Mouse (Mus musculus) inflammation-experienced regulatory T-cells, adult 6 months (primary cell): Measurements from ENCODE around the gene Ptges3l. TPM values are rescaled to one million over a fixed set of nuclear protein-coding genes. Genes with fewer than 3 reads are reported as not detected.
"Not testable (repeated sequence)": the region's sequence is repeated elsewhere in the genome, so short reads cannot be mapped to it uniquely, and the experiment has no call there.

ENCODE experiments used
- ATAC-seq: one replicate; pipeline ENCODE4 v1.8.0; 2017
- polyA plus RNA-seq, 3 experiments: library from polyadenylated mRNA; unstranded; fragments of 100-300 nt; shearing (Covaris generic); gene quantifications; one replicate each; pipeline ENCODE4 v1.2.1; 2017

The Ptges3l gene
- polyA plus RNA-seq, 3 experiments from 2014 or later: 1.6 to 2.2 (median 2.1) TPM

DNA sequence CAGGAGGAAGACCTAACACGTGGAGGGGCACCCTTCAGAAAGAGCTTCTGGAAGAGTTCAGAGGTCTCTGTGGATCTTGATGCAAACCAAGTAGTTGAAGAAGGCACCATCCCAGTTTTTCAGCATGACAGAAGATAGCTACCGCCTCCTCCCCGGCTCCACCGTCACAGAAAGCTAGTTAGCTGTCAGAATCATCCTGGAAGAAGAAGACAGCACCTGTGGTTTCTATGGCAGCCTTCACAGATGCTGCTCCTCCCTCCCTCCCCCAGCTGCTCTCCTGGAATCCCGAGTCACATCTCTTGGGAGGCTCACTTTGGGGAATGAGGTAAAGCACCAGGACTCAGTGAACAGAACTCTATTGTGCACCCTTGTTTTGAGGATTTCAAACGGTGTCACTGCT lies 6.1 kb downstream of the Ptges3l start:
- ATAC-seq: no peak

DNA sequence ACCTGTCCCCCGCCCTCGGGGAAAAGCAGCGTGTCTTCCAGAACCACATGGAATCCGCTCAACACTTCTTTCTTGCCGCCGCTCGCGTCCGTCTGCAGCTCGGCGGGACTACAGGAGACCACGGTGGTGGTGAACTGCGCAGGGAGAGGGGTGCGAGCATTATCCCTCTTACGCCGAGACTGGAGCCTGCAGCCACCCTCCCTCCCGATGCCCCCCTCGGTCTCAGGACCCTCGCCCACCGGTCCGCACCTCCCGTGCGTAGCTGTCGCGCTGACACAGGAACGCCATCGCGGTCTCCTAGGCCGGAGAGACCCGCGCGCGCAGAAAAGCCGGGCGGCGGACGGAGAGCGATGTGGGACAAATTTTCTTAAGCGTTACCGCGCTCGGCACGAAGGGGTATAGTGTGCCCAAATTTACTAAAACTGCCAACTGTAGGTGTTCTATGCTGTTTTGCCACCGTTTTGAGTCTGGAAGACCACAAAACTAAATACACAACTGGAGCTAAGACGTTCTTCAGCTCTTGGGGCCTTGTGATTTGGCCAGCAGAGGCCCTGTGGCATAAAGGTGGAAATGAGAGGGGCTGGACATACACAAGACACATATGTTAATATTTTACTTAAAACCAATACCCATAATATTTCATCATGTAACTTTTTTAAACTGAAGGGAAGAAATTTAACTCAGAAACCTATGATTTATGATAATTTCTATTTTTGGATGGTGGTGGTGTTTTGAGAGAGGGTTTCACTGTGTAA lies 7.9 kb downstream of the Ptges3l start, which contains the start of gene Aarsd1:
Gene Aarsd1 (minus strand): TSS at position 515 of the 755 bp plus-strand sequence.
- ATAC-seq: peak; percentile 71

DNA sequence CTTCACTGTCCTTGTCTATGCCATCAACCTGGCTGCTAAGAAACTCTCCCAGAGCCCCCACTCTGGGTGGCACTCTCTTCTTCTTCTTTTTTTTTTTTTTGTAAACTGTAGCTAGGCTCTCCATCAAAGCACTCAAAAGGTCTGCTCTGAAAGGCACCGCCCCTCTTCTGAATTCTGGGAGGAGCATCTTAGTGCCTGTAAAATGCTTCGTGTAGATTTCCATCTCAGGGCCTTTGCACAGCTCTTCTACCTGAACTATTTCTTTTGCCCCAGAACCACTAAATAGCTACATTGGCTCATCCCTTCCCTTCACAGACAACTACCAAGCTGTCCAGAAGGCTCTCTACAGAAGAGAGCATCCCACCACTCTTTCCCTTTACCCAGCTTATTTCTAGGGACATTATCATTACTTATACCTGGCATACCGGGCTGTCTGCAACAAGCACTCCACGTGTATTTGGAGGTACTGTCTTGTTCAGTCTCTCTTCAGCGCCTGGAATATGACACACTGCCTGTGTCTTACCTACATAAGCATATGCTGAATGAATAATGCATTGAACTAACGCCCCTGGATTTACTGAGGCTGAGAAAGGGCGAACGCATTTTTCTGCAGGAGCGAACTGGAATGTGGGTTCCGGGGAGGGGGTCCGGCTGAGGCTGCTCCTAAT lies 8.6 kb downstream of the Ptges3l start:
- no peak for ATAC-seq

DNA sequence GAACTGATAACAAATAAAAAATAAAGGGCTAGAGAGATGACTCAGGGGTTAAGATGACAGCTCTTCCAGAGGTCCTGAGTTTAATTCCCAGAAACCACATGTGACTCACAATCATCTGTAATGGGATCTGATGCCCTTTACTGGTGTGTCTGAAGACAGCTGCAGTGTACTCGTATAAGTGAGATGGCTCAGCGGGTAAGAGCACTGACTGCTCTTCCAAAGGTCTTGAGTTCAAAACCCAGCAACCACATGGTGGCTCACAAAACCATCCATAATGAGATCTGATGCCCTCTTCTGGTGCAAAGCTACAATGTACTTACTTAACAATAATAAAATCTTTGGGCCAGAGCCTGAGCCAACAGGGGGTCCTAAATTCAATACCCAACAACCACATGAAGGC lies 9.8 kb downstream of the Ptges3l start:
- ATAC-seq: no peak

DNA sequence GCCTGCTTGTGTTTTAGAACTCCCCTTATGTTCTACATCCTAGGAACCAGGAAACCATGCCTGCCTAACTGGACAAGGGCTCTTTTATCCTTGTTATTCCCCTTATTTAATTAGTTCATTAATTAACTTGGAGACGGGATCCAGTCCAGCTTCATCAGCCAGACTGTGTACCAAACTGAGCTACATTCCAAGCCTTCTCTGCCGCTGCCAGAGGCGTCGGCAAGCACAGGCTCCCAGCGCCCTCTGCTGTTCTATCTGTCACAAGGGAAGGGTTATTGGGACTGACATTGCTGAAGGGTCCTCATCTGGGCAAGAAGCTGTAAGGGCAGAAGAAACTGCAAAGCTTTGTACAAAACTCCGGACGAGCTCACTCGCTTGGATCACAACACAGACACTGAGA lies 30.0 kb downstream of the Ptges3l start:
- ATAC-seq: no peak

DNA sequence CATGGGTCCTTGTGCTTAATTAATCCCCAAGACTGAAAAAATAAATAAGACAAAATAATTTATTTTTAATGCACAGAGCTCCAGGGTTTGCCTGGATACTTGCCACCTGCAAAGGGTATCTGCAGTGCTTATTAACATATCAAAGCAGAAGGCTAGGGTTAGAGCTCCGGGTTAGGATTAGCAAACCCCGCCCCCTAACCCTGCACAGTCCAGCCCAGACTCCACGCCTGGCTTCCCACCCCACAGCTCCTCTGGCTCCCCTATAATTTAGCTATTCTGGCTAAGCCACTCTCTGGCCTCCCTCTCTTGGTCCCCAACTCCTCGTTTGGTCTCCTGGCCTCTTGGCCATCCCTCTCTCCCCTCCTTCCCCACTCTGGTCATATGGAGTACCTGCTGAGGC lies 43.3 kb downstream of the Ptges3l start:
- ATAC-seq: no peak

DNA sequence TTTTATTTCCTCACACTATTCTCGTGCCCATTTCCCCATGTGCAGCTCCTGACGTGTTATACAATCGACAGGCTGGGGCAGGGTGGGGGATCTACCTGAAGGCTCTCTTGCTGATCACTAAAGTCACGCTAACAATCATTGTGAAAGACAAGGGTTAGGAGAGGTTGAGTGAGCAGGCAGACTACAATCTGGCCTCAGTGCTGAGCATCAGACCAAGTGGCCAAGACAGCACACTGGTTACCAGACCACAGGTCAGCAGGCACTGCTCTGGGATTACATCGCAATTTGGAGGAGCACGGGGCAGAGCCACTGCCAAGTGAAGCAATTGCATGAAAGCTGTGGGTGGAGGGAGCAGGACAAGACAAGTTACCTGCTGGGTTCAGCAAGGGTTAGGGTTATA lies 46.2 kb downstream of the Ptges3l start:
- no peak for ATAC-seq

DNA sequence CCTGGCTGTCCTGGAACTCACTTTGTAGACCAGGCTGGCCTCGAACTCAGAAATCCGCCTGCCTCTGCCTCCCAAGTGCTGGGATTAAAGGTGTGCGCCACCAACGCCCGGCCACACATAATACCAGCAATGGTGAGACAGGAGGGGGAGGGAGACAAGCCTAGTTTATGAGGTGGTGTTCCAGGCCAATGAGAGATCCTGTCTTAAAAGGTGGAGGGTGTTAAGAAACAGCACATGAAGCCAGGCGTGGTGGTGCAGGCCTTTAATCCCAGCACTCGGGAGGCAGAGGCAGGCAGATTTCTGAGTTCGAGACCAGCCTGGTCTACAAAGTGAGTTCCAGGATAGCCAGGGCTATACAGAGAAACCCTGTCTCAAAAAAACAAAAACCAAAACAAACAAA lies 46.9 kb downstream of the Ptges3l start:
- ATAC-seq: not testable (repeated sequence)

DNA sequence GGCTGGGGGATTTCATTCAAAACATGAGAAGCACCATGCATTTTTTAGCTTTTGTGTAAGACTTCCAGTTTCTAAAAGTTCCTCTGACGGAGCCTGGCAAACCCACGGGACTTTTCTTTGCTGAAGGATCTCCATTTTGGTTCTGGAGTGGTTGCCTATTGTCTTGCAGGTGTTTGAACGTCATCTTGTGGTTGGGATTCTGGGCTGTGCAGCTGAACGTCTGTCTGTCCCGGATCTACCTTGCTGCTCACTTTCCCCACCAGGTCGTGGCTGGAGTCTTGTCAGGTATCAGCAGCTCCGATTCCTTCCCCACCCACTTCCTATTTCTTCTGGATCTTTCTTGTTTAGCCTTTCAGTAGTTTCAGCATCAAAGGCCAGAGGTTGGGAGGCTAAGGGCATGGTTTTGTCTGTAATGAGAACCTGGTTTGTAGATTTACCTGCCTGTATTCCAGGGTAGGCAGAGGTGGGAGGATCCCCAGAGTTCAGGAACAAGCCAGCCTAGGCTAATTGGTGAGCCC lies 50.7 kb downstream of the Ptges3l start:
- no peak for ATAC-seq

DNA sequence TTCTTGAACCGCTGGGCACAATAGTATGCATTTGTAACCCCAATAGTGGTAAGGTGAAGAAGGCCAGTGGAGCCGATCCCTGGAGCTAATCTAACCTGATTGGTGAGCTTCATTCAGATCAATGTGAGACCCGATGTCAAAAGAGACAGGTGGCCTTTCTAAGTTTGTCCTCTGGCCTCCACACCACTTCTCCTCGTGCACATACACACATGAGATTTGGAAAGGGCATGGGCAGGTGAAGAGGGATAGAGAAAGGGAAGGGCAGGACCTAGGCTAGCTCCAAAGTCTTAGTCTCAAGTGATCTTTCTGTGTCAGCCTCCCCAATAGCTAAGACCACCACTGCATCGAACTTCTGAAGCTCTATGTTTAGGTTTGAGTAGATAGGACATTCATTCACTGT lies 55.0 kb downstream of the Ptges3l start:
- no peak for ATAC-seq

Other genes starting within 250 kb of the Ptges3l start
- under 1 TPM in 2 of 3 experiments, not detected in 1; 0.33 to 0.55 TPM for gene Ccr10, start 249.9 kb downstream of the Ptges3l start, polyA plus RNA-seq
- gene Ezh1, start 198.9 kb downstream of the Ptges3l start, polyA plus RNA-seq: 10 to 100 TPM; 38.0 to 70.6 (median 62.7) TPM
- gene Ramp2, start 179.3 kb downstream of the Ptges3l start, polyA plus RNA-seq: not detected
- gene Vps25, start 171.6 kb downstream of the Ptges3l start, polyA plus RNA-seq: 100 to 1,000 TPM; 134 to 144 (median 138) TPM
- 1 to 10 TPM in 1 of 3 experiments, under 1 TPM in 1, not detected in 1; 0.75 to 2.9 TPM for gene Wnk4, start 164.8 kb downstream of the Ptges3l start, polyA plus RNA-seq
- 1 to 10 TPM in 1 of 3 experiments, under 1 TPM in 2; 0.63 to 1.2 (median 0.71) TPM for gene Cntd1, start 146.3 kb downstream of the Ptges3l start, polyA plus RNA-seq
- 100 to 1,000 TPM; 129 to 132 (median 131) TPM for gene Coa3, start 146.2 kb downstream of the Ptges3l start, polyA plus RNA-seq
- gene Becn1, start 123.0 kb downstream of the Ptges3l start, polyA plus RNA-seq: 10 to 100 TPM; 62.1 to 87.3 (median 74.1) TPM
- 10 to 100 TPM; 25.8 to 37.6 (median 36.8) TPM for gene Psme3, start 109.1 kb downstream of the Ptges3l start, polyA plus RNA-seq
- 10 to 100 TPM in 1 of 3 experiments, 1 to 10 TPM in 2; 2.5 to 12.3 (median 4.9) TPM for gene Aoc2, start 100.3 kb downstream of the Ptges3l start, polyA plus RNA-seq
- gene Aoc3, start 94.7 kb downstream of the Ptges3l start, polyA plus RNA-seq: not detected
- not detected for gene G6pc, start 57.8 kb downstream of the Ptges3l start, polyA plus RNA-seq
- 10 to 100 TPM; 34.2 to 43.2 (median 40.5) TPM for gene Aarsd1, start 7.7 kb downstream of the Ptges3l start, polyA plus RNA-seq
- 1 to 10 TPM in 1 of 3 experiments, under 1 TPM in 2; 0.46 to 1.3 (median 0.57) TPM for gene Gm27029, start 537 bp downstream of the Ptges3l start, polyA plus RNA-seq
- gene Rundc1, start 248 bp downstream of the Ptges3l start, polyA plus RNA-seq: 1 to 10 TPM; 6.7 to 7.2 (median 6.9) TPM
- 100 to 1,000 TPM; 523 to 733 (median 603) TPM for gene Rpl27, start 17.0 kb upstream of the Ptges3l start, polyA plus RNA-seq
- 100 to 1,000 TPM; 143 to 171 (median 153) TPM for gene Ifi35, start 23.1 kb upstream of the Ptges3l start, polyA plus RNA-seq
- not detected for gene Rnd2, start 39.7 kb upstream of the Ptges3l start, polyA plus RNA-seq
- 1 to 10 TPM; 1.7 to 2.5 (median 1.9) TPM for gene Vat1, start 40.9 kb upstream of the Ptges3l start, polyA plus RNA-seq
- 10 to 100 TPM in 1 of 3 experiments, 1 to 10 TPM in 2; 2.8 to 13.3 (median 3.8) TPM for gene Brca1, start 126.6 kb upstream of the Ptges3l start, polyA plus RNA-seq
- 10 to 100 TPM; 53.2 to 76.6 (median 56.5) TPM for gene Nbr1, start 126.8 kb upstream of the Ptges3l start, polyA plus RNA-seq
- 10 to 100 TPM; 15.6 to 19.0 (median 16.8) TPM for gene Tmem106a, start 156.9 kb upstream of the Ptges3l start, polyA plus RNA-seq
- under 1 TPM in 2 of 3 experiments, not detected in 1; 0.49 to 0.62 TPM for gene Gm11634, start 173.9 kb upstream of the Ptges3l start, polyA plus RNA-seq
- 10 to 100 TPM; 74.3 to 80.3 (median 78.1) TPM for gene Rdm1, start 201.9 kb upstream of the Ptges3l start, polyA plus RNA-seq
- 1 to 10 TPM in 1 of 3 experiments, under 1 TPM in 1, not detected in 1; 0.40 to 1.6 TPM for gene Arl4d, start 240.2 kb upstream of the Ptges3l start, polyA plus RNA-seq